Mouse (Mus musculus): ENCODE data around the gene 1700022I11Rik. TPM values are rescaled to one million over a fixed set of nuclear protein-coding genes. Genes with fewer than 3 reads are reported as not detected.

1700022I11Rik gene
- not detected in 2 replicates for polyA plus RNA-seq (2012; rRNA removed)

DNA sequence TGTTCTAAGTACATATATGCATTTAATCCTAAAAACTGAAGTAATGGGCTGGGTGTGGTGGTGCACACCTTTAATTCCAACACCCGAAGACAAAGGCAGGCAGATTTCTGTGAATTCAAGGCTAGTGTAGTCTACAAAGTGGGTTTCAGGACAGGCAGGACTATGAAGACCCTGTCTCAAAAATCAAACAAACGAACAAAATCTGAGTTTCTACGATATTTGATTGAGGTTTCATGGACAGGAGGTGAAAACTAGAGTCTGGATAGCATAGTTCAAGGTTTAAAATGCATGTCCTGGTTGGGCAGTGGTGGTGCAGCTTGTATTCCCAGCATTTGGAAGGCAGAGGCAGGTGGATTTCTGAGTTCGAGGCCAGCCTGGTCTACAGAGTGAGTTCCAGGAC lies at the start of gene 1700022I11Rik:
Gene 1700022I11Rik (plus strand): TSS at position 301 of the 400 bp plus-strand sequence.
- 82% methylated on average over 4 of the region's 4 CpGs for WGBS
- no peak within 1 kb of the TSS for H3K27ac ChIP-seq (ENCODE audit: insufficient read depth, low read depth, low read length)
- H3K4me1 ChIP-seq (ENCODE audit: control insufficient read depth, insufficient read depth, insufficient read length, low read length): no peaks in the 10 kb centered on the region
- no peak within 1 kb of the TSS for H3K4me3 ChIP-seq (ENCODE audit: low read depth, low read length)
- TF ChIP-seq CTCF (IDR thresholded peaks at IDR 0.05; ENCODE audit: extremely low read depth, insufficient read length, insufficient replicate concordance, low read depth, low read length) (no peak), POLR2A (IDR thresholded peaks at IDR 0.05; ENCODE audit: low read depth, low read length) (no peak)
- H3K36me3 ChIP-seq (ENCODE audit: control insufficient read depth, insufficient read depth, low read length): no peaks in the 10 kb centered on the region
- H3K27me3 ChIP-seq (ENCODE audit: control insufficient read depth, insufficient read depth, low read length): no peaks in the 10 kb centered on the region

DNA sequence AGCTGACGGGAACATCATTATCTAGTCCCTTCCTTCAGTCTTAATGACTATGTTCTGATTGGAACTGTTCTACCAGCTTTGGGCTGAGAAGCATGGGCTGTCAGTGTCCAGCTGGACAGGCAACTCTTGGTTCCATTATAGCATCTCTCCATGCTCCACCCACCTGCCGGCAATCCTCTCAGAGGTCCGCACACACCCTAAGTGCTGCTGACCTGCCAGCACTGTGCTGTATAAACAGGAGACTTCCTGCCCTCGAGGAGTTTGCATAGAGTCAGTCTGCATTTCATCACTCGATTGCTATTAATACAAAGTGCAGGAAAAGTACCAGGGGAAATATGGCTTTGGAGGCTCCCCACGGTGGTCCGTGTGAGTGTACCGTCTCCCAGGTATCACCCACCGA lies 48.7 kb upstream of the 1700022I11Rik start:
- TF ChIP-seq CTCF (IDR thresholded peaks at IDR 0.05; ENCODE audit: extremely low read depth, insufficient read length, insufficient replicate concordance, low read depth, low read length) (no peak), POLR2A (IDR thresholded peaks at IDR 0.05; ENCODE audit: low read depth, low read length) (no peak)
- no peak overlapping the region for H3K4me3 ChIP-seq (ENCODE audit: low read depth, low read length)
- peaks cover 17% of the 10 kb centered on the region for H3K27me3 ChIP-seq (ENCODE audit: control insufficient read depth, insufficient read depth, low read length)
- WGBS: 50% methylated on average over 9 of the region's 9 CpGs
- H3K36me3 ChIP-seq (ENCODE audit: control insufficient read depth, insufficient read depth, low read length): no peaks in the 10 kb centered on the region
- no peaks in the 10 kb centered on the region for H3K4me1 ChIP-seq (ENCODE audit: control insufficient read depth, insufficient read depth, insufficient read length, low read length)
- no peak overlapping the region for H3K27ac ChIP-seq (ENCODE audit: insufficient read depth, low read depth, low read length)

DNA sequence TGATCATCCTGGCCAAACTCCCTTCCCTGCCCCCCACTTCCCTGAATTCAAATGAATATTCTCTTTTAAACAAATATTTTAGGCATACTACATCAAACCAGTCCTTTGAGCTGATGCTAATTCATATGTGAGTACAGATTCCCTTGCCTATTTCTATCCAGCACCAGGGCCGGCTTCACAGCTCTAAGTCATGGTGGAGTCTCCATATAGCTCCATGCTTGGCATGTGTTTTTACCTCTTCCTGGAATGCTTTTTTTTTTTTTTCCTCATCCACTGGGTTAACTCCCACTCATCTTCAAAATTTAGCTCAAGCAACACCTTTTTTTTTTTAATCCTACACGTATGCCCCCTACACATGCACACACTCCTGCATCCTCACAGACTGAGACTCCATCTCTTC lies 47.9 kb upstream of the 1700022I11Rik start:
- no peak overlapping the region for H3K27ac ChIP-seq (ENCODE audit: insufficient read depth, low read depth, low read length)
- no peak for TF ChIP-seq CTCF (IDR thresholded peaks at IDR 0.05; ENCODE audit: extremely low read depth, insufficient read length, insufficient replicate concordance, low read depth, low read length)
- TF ChIP-seq POLR2A (IDR thresholded peaks at IDR 0.05; ENCODE audit: low read depth, low read length): no peak
- peaks cover 14% of the 10 kb centered on the region for H3K27me3 ChIP-seq (ENCODE audit: control insufficient read depth, insufficient read depth, low read length)
- WGBS: 86% methylated on average over 2 of the region's 2 CpGs
- H3K4me1 ChIP-seq (ENCODE audit: control insufficient read depth, insufficient read depth, insufficient read length, low read length): no peaks in the 10 kb centered on the region
- H3K36me3 ChIP-seq (ENCODE audit: control insufficient read depth, insufficient read depth, low read length): no peaks in the 10 kb centered on the region
- no peak overlapping the region for H3K4me3 ChIP-seq (ENCODE audit: low read depth, low read length)

DNA sequence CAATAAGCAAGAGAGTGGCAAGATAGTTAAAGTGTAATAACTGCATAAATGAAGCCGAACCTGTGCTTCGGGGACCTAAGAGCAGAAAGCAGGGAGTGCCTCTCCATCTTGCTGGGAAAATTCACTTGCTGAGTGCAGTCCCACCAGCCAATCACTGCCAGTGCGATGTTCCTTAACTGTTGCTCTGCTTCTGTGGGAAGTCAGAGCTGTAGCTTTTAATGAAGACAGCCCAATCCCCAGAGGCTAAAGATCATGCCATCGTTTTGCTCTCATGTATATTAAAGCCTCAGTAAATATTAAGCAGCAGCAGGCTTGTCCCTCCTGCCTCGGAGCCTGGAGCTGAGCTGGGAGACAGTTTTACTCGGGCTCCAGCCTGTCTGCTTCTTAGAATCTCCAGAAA lies 47.3 kb upstream of the 1700022I11Rik start:
- 53% methylated on average over 6 of the region's 6 CpGs for WGBS
- Histone ChIP-seq H3K36me3 (ENCODE audit: control insufficient read depth, insufficient read depth, low read length) (no peaks in the 10 kb centered on the region), H3K4me1 (ENCODE audit: control insufficient read depth, insufficient read depth, insufficient read length, low read length) (no peaks in the 10 kb centered on the region), H3K27ac (ENCODE audit: insufficient read depth, low read depth, low read length) (no peak overlapping the region), H3K27me3 (ENCODE audit: control insufficient read depth, insufficient read depth, low read length) (peaks cover 10% of the 10 kb centered on the region; the same call in 1 of the 2 replicates), H3K4me3 (ENCODE audit: low read depth, low read length) (no peak overlapping the region)
- TF ChIP-seq CTCF (IDR thresholded peaks at IDR 0.05; ENCODE audit: extremely low read depth, insufficient read length, insufficient replicate concordance, low read depth, low read length) (no peak), POLR2A (IDR thresholded peaks at IDR 0.05; ENCODE audit: low read depth, low read length) (no peak)

DNA sequence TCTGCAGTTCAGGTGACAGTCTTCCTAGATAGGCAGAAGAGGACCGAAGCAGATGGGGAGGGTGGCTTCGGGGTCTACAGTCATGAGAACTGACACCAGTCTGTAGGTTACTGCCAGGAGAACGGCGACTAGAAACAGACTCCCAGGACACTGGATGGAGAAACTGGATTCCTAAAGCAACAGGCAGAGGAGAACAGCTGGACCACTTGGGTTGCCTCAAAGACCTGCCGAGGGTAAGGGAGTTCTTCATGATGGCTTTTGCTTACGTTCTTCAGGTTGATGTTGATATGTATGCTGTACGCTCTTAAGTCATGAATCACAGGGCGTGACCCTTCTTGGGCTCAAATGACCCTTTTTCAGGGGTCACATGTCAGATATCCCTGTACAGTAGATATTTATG lies 46.9 kb upstream of the 1700022I11Rik start:
- TF ChIP-seq POLR2A (IDR thresholded peaks at IDR 0.05; ENCODE audit: low read depth, low read length): no peak
- no peak for TF ChIP-seq CTCF (IDR thresholded peaks at IDR 0.05; ENCODE audit: extremely low read depth, insufficient read length, insufficient replicate concordance, low read depth, low read length)
- Histone ChIP-seq H3K27ac (ENCODE audit: insufficient read depth, low read depth, low read length) (no peak overlapping the region), H3K27me3 (ENCODE audit: control insufficient read depth, insufficient read depth, low read length) (peaks cover 6% of the 10 kb centered on the region; the same call in 1 of the 2 replicates), H3K4me1 (ENCODE audit: control insufficient read depth, insufficient read depth, insufficient read length, low read length) (no peaks in the 10 kb centered on the region), H3K4me3 (ENCODE audit: low read depth, low read length) (no peak overlapping the region), H3K36me3 (ENCODE audit: control insufficient read depth, insufficient read depth, low read length) (no peaks in the 10 kb centered on the region)
- 82% methylated on average over 8 of the region's 8 CpGs for WGBS

DNA sequence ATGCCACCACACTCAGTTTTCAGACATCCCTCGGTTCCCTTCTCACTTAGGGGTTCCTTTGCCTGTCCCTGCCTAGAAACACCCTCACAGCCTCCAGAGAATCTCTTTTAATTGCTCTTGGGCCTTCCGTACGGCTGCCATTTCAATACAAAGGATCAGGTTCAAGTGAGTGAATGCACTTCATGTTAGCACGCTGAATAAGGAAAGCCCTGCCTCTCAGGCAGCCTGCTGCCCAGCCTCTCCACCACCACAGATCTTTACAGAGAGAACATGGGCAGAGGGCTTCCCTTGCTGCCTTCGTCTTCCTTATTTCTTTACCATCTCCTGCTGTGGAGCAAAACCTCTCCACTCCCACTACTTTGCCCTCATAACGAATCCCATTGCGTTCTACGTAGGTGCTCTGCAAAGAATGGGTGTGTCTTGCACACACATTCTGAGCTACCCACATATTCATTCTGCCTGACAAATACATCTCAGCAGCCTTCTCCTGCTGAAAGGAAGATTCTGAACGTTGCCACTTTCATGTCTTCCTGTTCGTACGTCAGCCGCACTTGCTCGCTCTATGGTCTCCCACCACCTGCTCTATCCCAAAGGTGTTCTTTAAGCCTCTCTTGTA lies 45.2 kb upstream of the 1700022I11Rik start:
- no peak overlapping the region for H3K27ac ChIP-seq (ENCODE audit: insufficient read depth, low read depth, low read length)
- TF ChIP-seq POLR2A (IDR thresholded peaks at IDR 0.05; ENCODE audit: low read depth, low read length) (no peak), CTCF (IDR thresholded peaks at IDR 0.05; ENCODE audit: extremely low read depth, insufficient read length, insufficient replicate concordance, low read depth, low read length) (no peak)
- no peaks in the 10 kb centered on the region for H3K4me1 ChIP-seq (ENCODE audit: control insufficient read depth, insufficient read depth, insufficient read length, low read length)
- H3K27me3 ChIP-seq (ENCODE audit: control insufficient read depth, insufficient read depth, low read length): no peaks in the 10 kb centered on the region
- no peak overlapping the region for H3K4me3 ChIP-seq (ENCODE audit: low read depth, low read length)
- no peaks in the 10 kb centered on the region for H3K36me3 ChIP-seq (ENCODE audit: control insufficient read depth, insufficient read depth, low read length)
- 78% methylated on average over 13 of the region's 13 CpGs for WGBS

DNA sequence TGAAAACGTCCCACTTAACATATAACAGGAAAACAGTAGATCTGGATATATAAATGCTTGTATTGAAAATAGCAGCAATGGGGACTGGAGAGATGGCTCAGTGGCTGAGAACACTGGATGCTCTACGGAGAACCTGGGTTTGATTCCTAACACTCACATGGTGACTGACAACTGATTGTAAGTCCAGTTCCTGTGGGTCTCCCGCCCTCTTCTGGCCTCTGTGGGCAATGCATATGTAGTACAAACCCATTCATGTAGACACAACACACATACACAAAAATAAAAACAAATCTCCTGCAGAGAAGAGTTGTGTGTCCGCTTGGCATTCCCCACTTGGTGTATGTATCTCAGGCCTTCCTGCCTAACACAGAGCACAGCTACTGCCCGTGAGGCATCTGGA lies 41.2 kb upstream of the 1700022I11Rik start:
- Histone ChIP-seq H3K27me3 (ENCODE audit: control insufficient read depth, insufficient read depth, low read length) (no peaks in the 10 kb centered on the region), H3K4me1 (ENCODE audit: control insufficient read depth, insufficient read depth, insufficient read length, low read length) (no peaks in the 10 kb centered on the region), H3K27ac (ENCODE audit: insufficient read depth, low read depth, low read length) (no peak overlapping the region), H3K36me3 (ENCODE audit: control insufficient read depth, insufficient read depth, low read length) (no peaks in the 10 kb centered on the region), H3K4me3 (ENCODE audit: low read depth, low read length) (no peak overlapping the region)
- no peak for TF ChIP-seq CTCF (IDR thresholded peaks at IDR 0.05; ENCODE audit: extremely low read depth, insufficient read length, insufficient replicate concordance, low read depth, low read length)
- no peak for TF ChIP-seq POLR2A (IDR thresholded peaks at IDR 0.05; ENCODE audit: low read depth, low read length)
- WGBS: 76% methylated on average over 5 of the region's 5 CpGs

Data from small intestine, adult 2 months (tissue).